22 mouse cellular contexts compared by ENCODE assay signal in the genomic region with DNA sequence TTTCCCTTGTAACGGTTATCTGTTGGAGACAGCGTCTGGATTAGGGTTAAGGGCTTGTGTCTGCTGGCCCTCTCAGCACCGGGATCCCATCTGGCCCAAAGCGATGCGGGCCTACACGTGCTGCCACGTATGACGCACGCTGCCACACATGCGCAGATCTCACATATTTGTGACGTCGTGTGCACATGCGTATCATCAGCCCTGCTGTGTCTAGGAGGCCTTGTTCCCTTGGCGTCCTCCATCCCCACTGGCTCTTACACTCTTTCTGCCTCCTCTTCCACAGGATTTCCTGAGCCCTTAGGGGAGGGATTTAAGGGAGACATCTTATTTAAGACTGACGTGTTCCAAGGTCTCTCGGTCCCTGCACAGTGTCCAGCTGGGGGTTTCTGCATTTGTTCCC. TPM values are rescaled to one million over a fixed set of nuclear protein-coding genes. Genes with fewer than 3 reads are reported as not detected.
"Had no signal": no experiment of that assay in that cellular context is flagged by ENCODE, and none has a peak within 500 bp of the region (broad histone marks: within the 10 kb centered on the region; RNA-seq: fewer than 3 reads in every experiment).

No protein-coding gene starts in this region.

- H3K9me3 ChIP-seq: liver, embryonic 13.5 days; liver, embryonic 15.5 days; lung, embryonic 15.5 days; midbrain, embryonic 13.5 days; midbrain, embryonic 15.5 days; stomach, embryonic 15.5 days had no signal

- H3K9ac ChIP-seq: liver, embryonic 13.5 days; liver, embryonic 15.5 days; liver, postnatal 0 days; lung, embryonic 15.5 days; midbrain, embryonic 13.5 days; midbrain, embryonic 15.5 days; neural tube, embryonic 12.5 days; stomach, embryonic 15.5 days had no signal

- H3K4me3 ChIP-seq: liver, embryonic 13.5 days; liver, embryonic 15.5 days; lung, embryonic 15.5 days; midbrain, embryonic 13.5 days; midbrain, embryonic 15.5 days; neural tube, embryonic 12.5 days; stomach, embryonic 15.5 days had no signal

- ATAC-seq: liver, postnatal 0 days; lung, postnatal 0 days; midbrain, embryonic 13.5 days; midbrain, embryonic 15.5 days had no signal

- H3K4me2 ChIP-seq: liver, embryonic 13.5 days; liver, embryonic 15.5 days; lung, embryonic 15.5 days; midbrain, embryonic 11.5 days; midbrain, embryonic 13.5 days; midbrain, embryonic 15.5 days; neural tube, embryonic 12.5 days; stomach, embryonic 15.5 days had no signal

- H3K36me3 ChIP-seq: liver, embryonic 13.5 days; liver, embryonic 15.5 days; lung, embryonic 15.5 days; midbrain, embryonic 13.5 days; midbrain, embryonic 15.5 days; neural tube, embryonic 12.5 days; stomach, embryonic 15.5 days had no signal

- H3K27ac ChIP-seq: liver, embryonic 13.5 days; liver, embryonic 15.5 days; lung, embryonic 15.5 days; macrophage; midbrain, embryonic 13.5 days; midbrain, embryonic 15.5 days; neural tube, embryonic 12.5 days; stomach, embryonic 15.5 days; stomach, postnatal 0 days had no signal

- H3K27me3 ChIP-seq: liver, embryonic 13.5 days; liver, embryonic 15.5 days; lung, embryonic 15.5 days; midbrain, embryonic 13.5 days; midbrain, embryonic 15.5 days; neural tube, embryonic 12.5 days; stomach, embryonic 15.5 days had no signal

- DNase-seq: liver, embryonic 13.5 days; liver, postnatal 0 days; lung, adult 2 months; lung, postnatal 14 days; lung, postnatal 36 days; right cerebral cortex, postnatal 14 days; thymus, adult 2 months; thymus, postnatal 25 days; thymus, postnatal 4 days had no signal

- H3K4me1 ChIP-seq: liver, embryonic 13.5 days; liver, embryonic 15.5 days; midbrain, embryonic 13.5 days; midbrain, embryonic 15.5 days; neural tube, embryonic 12.5 days; stomach, embryonic 15.5 days had no signal

RNA-seq across cellular contexts. Expression of gene Mrap, which starts 58.0 kb away (rescaled TPM):
- total RNA-seq: monocyte, adult 5-6 weeks; neutrophil, adult 5-6 weeks had no signal
- polyA plus RNA-seq: midbrain, embryonic 13.5 days; neural tube, embryonic 12.5 days; neural tube, embryonic 14.5 days; stomach, postnatal 0 days had no signal
